Mouse (Mus musculus) lung, postnatal 0 days (tissue): ENCODE data around the gene Actn4.

ENCODE experiments used
- CTCF ChIP-seq: IDR thresholded peaks from 2 replicates; pipeline ENCODE4 v1.5.1; 2016; ENCODE audit warnings: antibody characterized with exemption, mild to moderate bottlenecking
- EP300 ChIP-seq: IDR thresholded peaks from 2 replicates; pipeline ENCODE4 v1.6.1; 2016; ENCODE audit warnings: antibody characterized with exemption, mild to moderate bottlenecking, control low read depth

DNA sequence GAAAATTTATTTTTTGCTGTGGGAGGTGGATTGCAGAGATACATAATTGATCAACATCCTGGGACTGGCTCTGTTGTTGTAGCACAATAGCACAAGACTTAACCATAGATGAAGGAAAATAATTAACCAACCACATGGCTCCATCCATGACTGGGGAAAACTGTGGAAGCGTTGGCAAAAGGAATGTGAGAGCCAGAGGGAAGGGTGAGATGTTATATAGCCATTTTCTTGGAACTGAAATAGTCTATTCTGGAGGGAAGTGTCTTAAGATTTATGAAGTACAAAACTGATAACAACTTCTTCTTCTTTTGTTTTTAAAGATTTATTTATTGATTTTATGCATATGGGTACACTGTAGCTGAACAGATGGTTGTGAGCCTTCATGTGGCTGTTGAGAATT is 114.9 kb downstream of the Actn4 start:
- no peak for TF ChIP-seq CTCF
- TF ChIP-seq EP300, result no peak
